Mouse (Mus musculus): ENCODE measurements around the gene Sit1.

Sit1 gene

GRCm38 (mm10) chr4:43466872-43467271 is 16.7 kb downstream of the Sit1 start:
- DNase-seq, result no peak

GRCm38 (mm10) chr4:43465935-43466334 is 17.6 kb downstream of the Sit1 start:
- no peak for DNase-seq

- no peak for DNase-seq
Observed at GRCm38 (mm10) chr4:43463102-43463501, 20.4 kb downstream of the Sit1 start.

GRCm38 (mm10) chr4:43457124-43457523 is 26.4 kb downstream of the Sit1 start:
- no peak for DNase-seq

GRCm38 (mm10) chr4:43456470-43456869 is 27.1 kb downstream of the Sit1 start:
- DNase-seq, result no peak

GRCm38 (mm10) chr4:43454041-43454836 is 29.3 kb downstream of the Sit1 start, which contains the start of gene Cd72:
Gene Cd72, minus strand, starts transcription at chr4:43454628.
- no peak for DNase-seq

GRCm38 (mm10) chr4:43453413-43453812 is 30.1 kb downstream of the Sit1 start:
- DNase-seq, result no peak

GRCm38 (mm10) chr4:43452315-43452714 is 31.2 kb downstream of the Sit1 start:
- DNase-seq, result no peak

- no peak for DNase-seq
Observed at GRCm38 (mm10) chr4:43448554-43448953, 35.0 kb downstream of the Sit1 start.

GRCm38 (mm10) chr4:43447251-43447650 is 36.3 kb downstream of the Sit1 start:
- no peak for DNase-seq

- DNase-seq, result peak; percentile 45
Observed at GRCm38 (mm10) chr4:43443511-43443910, 40.0 kb downstream of the Sit1 start.

- DNase-seq, result peak; percentile 79
Observed at GRCm38 (mm10) chr4:43442456-43443361, 40.8 kb downstream of the Sit1 start.

- DNase-seq, result peak; percentile 100
Observed at GRCm38 (mm10) chr4:43442044-43442443, 41.5 kb downstream of the Sit1 start.

- DNase-seq, result no peak
Observed at GRCm38 (mm10) chr4:43441639-43442038, 41.9 kb downstream of the Sit1 start, which contains the start of gene Tesk1. Gene Tesk1, plus strand, starts transcription at chr4:43441939.

GRCm38 (mm10) chr4:43432832-43433231 is 50.7 kb downstream of the Sit1 start:
- DNase-seq, result no peak
